Mouse (Mus musculus) liver, postnatal 0 days (tissue): Measurements from ENCODE around the gene Zfand6.

Experiments
- CTCF ChIP-seq: sonication (generic); IDR thresholded peaks from 2 replicates; pipeline ENCODE4 v1.5.1; 2016; ENCODE audit warnings: antibody characterized with exemption, low read depth
- EP300 ChIP-seq: IDR thresholded peaks from 2 replicates; pipeline ENCODE4 v1.6.1; 2016; ENCODE audit warnings: antibody characterized with exemption, low read depth, mild to moderate bottlenecking

DNA sequence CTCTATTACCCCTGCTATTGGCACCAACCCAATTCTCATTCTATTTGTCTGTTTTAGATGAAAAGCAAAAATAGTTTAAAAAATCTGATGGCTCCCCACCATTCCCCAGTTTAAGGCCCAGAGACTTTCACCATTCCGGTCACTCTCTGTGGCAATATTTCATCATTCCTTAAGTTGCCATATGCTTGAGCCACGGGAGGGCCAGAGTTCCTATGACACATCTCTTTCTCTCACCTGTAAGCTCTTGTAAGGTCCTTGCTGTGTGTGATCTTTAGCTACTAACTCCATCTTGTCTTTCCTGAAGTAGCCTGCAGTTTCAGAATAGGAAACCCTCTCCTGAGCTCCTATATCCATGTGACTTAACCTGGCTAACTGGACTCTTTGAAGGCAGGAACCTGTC, 70.8 kb downstream of the Zfand6 start:
- no peak for TF ChIP-seq CTCF
- TF ChIP-seq EP300 = no peak
